Mouse (Mus musculus): ENCODE measurements around the gene B3gat3.

DNA sequence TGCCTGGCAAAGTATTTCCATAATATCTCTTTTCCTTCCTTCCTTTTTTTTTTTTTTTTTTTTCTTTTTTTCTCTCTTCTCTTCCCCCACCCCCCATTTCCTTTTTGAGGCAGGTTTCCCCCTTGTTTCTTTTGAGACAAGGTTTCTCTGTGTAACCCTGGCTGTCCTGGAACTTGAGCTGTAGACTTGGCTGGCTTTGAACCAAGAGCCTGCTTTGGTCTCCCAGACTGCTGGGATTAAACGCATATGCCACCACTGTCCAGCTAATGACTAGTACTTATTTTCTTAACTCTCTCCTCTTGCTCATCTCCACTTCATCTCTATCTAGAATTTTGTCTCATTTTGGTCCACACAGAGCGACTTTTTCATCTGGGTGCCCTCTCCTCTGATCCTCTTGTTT is 22.9 kb downstream of the B3gat3 start:
- TF ChIP-seq CTCF (IDR thresholded peaks at IDR 0.05; ENCODE audit: low read depth, low read length) (no peak), POLR2A (IDR thresholded peaks at IDR 0.05; ENCODE audit: borderline replicate concordance, low read depth, low read length) (no peak)

All from bone marrow macrophage, adult 2 months (primary cell).